Mouse (Mus musculus) hindbrain, embryonic 12.5 days (tissue): Measurements from ENCODE around the gene Ppp1r16b. TPM values are rescaled to one million over a fixed set of nuclear protein-coding genes. Genes with fewer than 3 reads are reported as not detected.

Source experiments
- ATAC-seq: fragments of 200-750 bp; cut with Nextera tagmentation; 2 replicates; pipeline ENCODE4 v1.8.0; 2017; ENCODE audit warnings: moderate TSS enrichment; ENCODE audit not compliant: low FRiP score
- H3K27ac ChIP-seq: fragments of 300-500 bp; sonication (generic); 2 replicates; pipeline ENCODE4 v1.5.1; 2016; ENCODE audit warnings: mild to moderate bottlenecking
- H3K27me3 ChIP-seq: fragments of 300-500 bp; sonication (generic); 2 replicates; pipeline ENCODE4 v1.6.1; 2016; ENCODE audit warnings: mild to moderate bottlenecking
- H3K36me3 ChIP-seq: fragments of 300-500 bp; sonication (generic); 2 replicates; pipeline ENCODE4 v1.6.1; 2016; ENCODE audit warnings: mild to moderate bottlenecking
- H3K4me1 ChIP-seq: fragments of 300-500 bp; sonication (generic); 2 replicates; pipeline ENCODE4 v1.6.1; 2016
- H3K4me2 ChIP-seq: fragments of 300-500 bp; sonication (generic); replicated peaks from 2 replicates; pipeline ENCODE4 v1.6.1; 2016; ENCODE audit warnings: mild to moderate bottlenecking
- H3K4me3 ChIP-seq: fragments of 300-500 bp; sonication (generic); 2 replicates; pipeline ENCODE4 v1.5.1; 2016; ENCODE audit warnings: mild to moderate bottlenecking
- H3K9ac ChIP-seq: fragments of 300-500 bp; sonication (generic); 2 replicates; pipeline ENCODE4 v1.6.1; 2016; ENCODE audit warnings: mild to moderate bottlenecking, moderate library complexity
- H3K9me3 ChIP-seq: fragments of 300-500 bp; sonication (generic); replicated peaks from 2 replicates; pipeline ENCODE4 v1.6.1; 2016; ENCODE audit warnings: mild to moderate bottlenecking
- WGBS: fragments of 180-500 bp; shearing (Covaris S2); methylation state at CpG from one replicate; pipeline ENCODE4 v1.1.7; 2016; 5-methylcytosine and 5-hydroxymethylcytosine counted together
- microRNA counts: library from miRNA; unstranded; fragments of <30 nt; microRNA quantifications from one replicate; lab custom pipeline; 2017
- microRNA-seq: library from miRNA; unstranded; fragments of <30 nt; microRNA quantifications from one replicate; pipeline ENCODE4, GENCODE M21; 2017
- polyA plus RNA-seq: library from polyadenylated mRNA; unstranded; fragments of >200 nt; fragmentation: Nextera tagmentation; extraction: Ambion mirVana; gene quantifications from 2 replicates; pipeline ENCODE4 v1.2.1, GENCODE M21; 2016

The Ppp1r16b gene
- polyA plus RNA-seq, 1 experiment from 2014 or later = 3.7 TPM

GRCm38 (mm10) chr2:158786927-158787795, 122.0 kb downstream of the Ppp1r16b start:
- no peaks in the 10 kb centered on the region for H3K9me3 ChIP-seq
- 85% methylated on average over 14 of the region's 14 CpGs for WGBS
- no peak overlapping the region for H3K9ac ChIP-seq
- H3K36me3 ChIP-seq = peaks cover 41% of the 10 kb centered on the region
- no peaks in the 10 kb centered on the region for H3K27me3 ChIP-seq
- H3K27ac ChIP-seq = no peak overlapping the region
- H3K4me1 ChIP-seq = peaks cover 4% of the 10 kb centered on the region; the same call in 1 of the 2 replicates
- no peak overlapping the region for H3K4me3 ChIP-seq
- no peak overlapping the region for H3K4me2 ChIP-seq
- ATAC-seq = no peak

GRCm38 (mm10) chr2:158794494-158795004, 129.4 kb downstream of the Ppp1r16b start, which contains the start of gene Dhx35:
TSS of gene Dhx35 (plus strand) at chr2:158794807.
- peak within 1 kb of the TSS; percentile 73 for H3K9ac ChIP-seq
- ATAC-seq = peak; percentile 99
- WGBS = under 1% methylated on average over 32 of the region's 33 CpGs

GRCm38 (mm10) chr2:158795043-158795442, 129.8 kb downstream of the Ppp1r16b start:
- Histone ChIP-seq H3K27me3 (no peaks in the 10 kb centered on the region), H3K9ac (peak overlapping the region; percentile 73), H3K36me3 (peaks cover 4% of the 10 kb centered on the region; the same call in 1 of the 2 replicates), H3K4me3 (peak overlapping the region; percentile 74), H3K27ac (peak overlapping the region; percentile 85), H3K9me3 (no peaks in the 10 kb centered on the region), H3K4me2 (peak overlapping the region; percentile 69), H3K4me1 (peaks cover 21% of the 10 kb centered on the region)
- ATAC-seq = no peak
- 10% methylated on average over 15 of the region's 15 CpGs for WGBS

More at GRCm38 (mm10) chr2:158794494-158795004, 129.4 kb downstream of the Ppp1r16b start, which contains the start of gene Dhx35:
- Histone ChIP-seq H3K9me3 (no peaks in the 10 kb centered on the region), H3K4me1 (peaks cover 19% of the 10 kb centered on the region), H3K4me3 (peak within 1 kb of the TSS; percentile 74), H3K27me3 (no peaks in the 10 kb centered on the region), H3K36me3 (no peaks in the 10 kb centered on the region), H3K27ac (peak within 1 kb of the TSS; percentile 85), H3K4me2 (peak within 1 kb of the TSS; percentile 69)

- H3K4me2 ChIP-seq = no peak overlapping the region
- ATAC-seq = no peak
- H3K27me3 ChIP-seq = no peaks in the 10 kb centered on the region
- WGBS = 86% methylated on average over 2 of the region's 2 CpGs
- H3K36me3 ChIP-seq = peaks cover 10% of the 10 kb centered on the region; the same call in 1 of the 2 replicates
- H3K9ac ChIP-seq = no peak overlapping the region
- no peak overlapping the region for H3K27ac ChIP-seq
- H3K4me1 ChIP-seq = peaks cover 21% of the 10 kb centered on the region
- H3K4me3 ChIP-seq = no peak overlapping the region
- no peaks in the 10 kb centered on the region for H3K9me3 ChIP-seq
These were observed 130.7 kb downstream of the Ppp1r16b start for GRCm38 (mm10) chr2:158795875-158796274.

GRCm38 (mm10) chr2:158799328-158799727, 134.1 kb downstream of the Ppp1r16b start:
- Histone ChIP-seq H3K27me3 (no peaks in the 10 kb centered on the region), H3K4me2 (no peak overlapping the region), H3K27ac (peak overlapping the region; percentile 31; the same call in 1 of the 2 replicates), H3K4me1 (peaks cover 15% of the 10 kb centered on the region), H3K36me3 (peaks cover 32% of the 10 kb centered on the region), H3K9me3 (no peaks in the 10 kb centered on the region), H3K9ac (no peak overlapping the region), H3K4me3 (no peak overlapping the region)
- 34% methylated on average over 4 of the region's 4 CpGs for WGBS
- ATAC-seq = no peak

GRCm38 (mm10) chr2:158800788-158801187, 135.6 kb downstream of the Ppp1r16b start:
- Histone ChIP-seq H3K4me1 (peaks cover 10% of the 10 kb centered on the region), H3K9ac (no peak overlapping the region), H3K4me3 (no peak overlapping the region), H3K27me3 (no peaks in the 10 kb centered on the region), H3K27ac (no peak overlapping the region), H3K4me2 (no peak overlapping the region), H3K36me3 (peaks cover 33% of the 10 kb centered on the region), H3K9me3 (no peaks in the 10 kb centered on the region)
- WGBS = 94% methylated on average over 8 of the region's 8 CpGs
- no peak for ATAC-seq

GRCm38 (mm10) chr2:158803575-158803974, 138.4 kb downstream of the Ppp1r16b start:
- H3K36me3 ChIP-seq = peaks cover 38% of the 10 kb centered on the region

GRCm38 (mm10) chr2:158815686-158816085, 150.5 kb downstream of the Ppp1r16b start:
- Histone ChIP-seq H3K4me3 (no peak overlapping the region), H3K36me3 (peaks cover 28% of the 10 kb centered on the region), H3K9ac (no peak overlapping the region), H3K4me1 (no peaks in the 10 kb centered on the region), H3K27me3 (no peaks in the 10 kb centered on the region), H3K27ac (no peak overlapping the region), H3K4me2 (no peak overlapping the region), H3K9me3 (no peaks in the 10 kb centered on the region)
- ATAC-seq = no peak

More at GRCm38 (mm10) chr2:158803575-158803974, 138.4 kb downstream of the Ppp1r16b start:
- H3K4me1 ChIP-seq = peaks cover 10% of the 10 kb centered on the region
- no peak overlapping the region for H3K4me2 ChIP-seq
- ATAC-seq = no peak
- WGBS = 91% methylated on average over 8 of the region's 8 CpGs
- no peaks in the 10 kb centered on the region for H3K27me3 ChIP-seq
- no peaks in the 10 kb centered on the region for H3K9me3 ChIP-seq
- H3K27ac ChIP-seq = no peak overlapping the region
- no peak overlapping the region for H3K4me3 ChIP-seq
- no peak overlapping the region for H3K9ac ChIP-seq

MicroRNAs encoded within 50 kb of the gene (microRNA counts, 519-probe panel; counts per million panel counts)
- 470 counts per million, percentile 58 among the panel's probes with 10 or more counts for microRNA mmu-miR-3474 (lab: Ali Mortazavi, UCI)

Small RNA genes lying within 50 kb of the gene (microRNA-seq; reads per million reads assigned to microRNA genes)
- gene Gm26141 (not detected), gene Mir3474 (3.5 reads per million, percentile 5 among the genes with 10 or more reads in this experiment)

Other genes with a start within 250 kb of the Ppp1r16b start
- gene Adig, start 162.8 kb upstream of the Ppp1r16b start, polyA plus RNA-seq = not detected in 2 replicates
- 0.40 TPM in 1 of 2 replicates, not detected in the other for gene Arhgap40, start 152.6 kb upstream of the Ppp1r16b start, polyA plus RNA-seq
- 3.5 and 4.3 TPM in 2 replicates for gene Slc32a1, start 54.6 kb upstream of the Ppp1r16b start, polyA plus RNA-seq
- 21.1 and 23.7 TPM in 2 replicates for gene Actr5, start 40.5 kb upstream of the Ppp1r16b start, polyA plus RNA-seq
- 31.1 and 32.5 TPM in 2 replicates for gene Fam83d, start 102.7 kb downstream of the Ppp1r16b start, polyA plus RNA-seq
- gene Dhx35, start 129.4 kb downstream of the Ppp1r16b start, polyA plus RNA-seq = 14.5 and 16.4 TPM in 2 replicates